Mouse (Mus musculus) R1 (cell line): Measurements from ENCODE around the gene Olfml2a.
"Not testable (repeated sequence)": the region's sequence is repeated elsewhere in the genome, so short reads cannot be mapped to it uniquely, and the experiment has no call there.

Source experiments
- DNase-seq: peaks from one replicate; pipeline ENCODE4 v3.0.0-alpha.2; 2018; ENCODE audit warnings: low read depth, low spot score

Olfml2a gene

DNA sequence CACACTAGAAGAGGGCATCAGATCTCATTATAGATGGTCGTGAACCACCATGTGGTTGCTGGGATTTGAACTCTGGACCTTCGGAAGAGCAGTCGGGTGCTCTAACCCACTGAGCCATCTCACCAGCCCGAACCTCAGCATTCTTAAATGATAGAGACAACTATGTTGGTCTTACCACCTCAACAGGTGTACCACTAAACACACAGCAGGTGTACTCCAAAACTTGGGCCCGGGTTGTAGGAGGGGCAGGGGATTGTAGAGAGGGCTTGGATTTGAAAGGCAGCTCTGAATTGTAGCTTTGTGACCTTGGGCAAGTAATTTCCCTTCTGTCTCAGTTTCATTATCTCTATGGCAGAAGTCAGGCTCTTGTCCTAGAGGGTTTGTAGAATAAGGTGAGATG lies 78.4 kb downstream of the Olfml2a start:
- not testable (repeated sequence) for DNase-seq

DNA sequence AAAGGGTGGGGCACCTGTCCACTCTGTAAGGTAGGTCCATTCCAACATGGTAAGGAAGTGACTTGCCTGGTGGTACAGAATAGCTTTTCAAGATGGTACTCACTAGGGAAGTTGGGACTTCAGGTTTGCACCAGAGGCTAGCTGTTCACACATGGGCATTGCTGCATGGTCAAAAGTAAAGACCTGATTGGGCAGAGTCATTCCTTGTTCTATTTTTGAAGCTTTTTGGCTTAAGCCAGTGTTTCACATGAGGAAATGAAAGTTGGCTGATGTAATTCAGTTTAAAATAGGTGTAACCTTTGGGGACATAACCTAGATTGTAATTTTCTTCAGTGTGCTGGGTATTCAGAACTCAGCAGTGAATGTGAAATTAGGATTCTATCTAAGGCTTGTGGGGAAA lies 79.5 kb downstream of the Olfml2a start:
- no peak for DNase-seq

DNA sequence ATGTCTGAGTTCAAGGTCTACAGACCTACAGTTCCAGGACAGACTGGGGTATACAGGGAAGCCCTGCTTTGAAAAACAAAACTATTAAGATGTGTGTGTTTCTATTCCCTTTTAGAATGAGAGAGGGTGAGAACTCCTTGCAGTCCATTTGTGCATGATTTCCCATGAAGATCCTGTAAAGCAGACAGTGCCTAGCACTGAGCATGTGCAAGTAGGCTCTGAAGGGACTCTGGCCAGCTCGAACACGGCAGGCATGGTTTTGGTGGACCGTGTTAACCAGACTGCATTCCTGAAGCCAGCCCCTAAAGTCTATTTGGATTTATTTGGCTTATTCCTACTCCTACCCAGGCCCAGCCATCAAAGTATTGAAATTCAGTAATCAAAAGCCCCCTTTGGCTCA lies 80.2 kb downstream of the Olfml2a start:
- DNase-seq, result no peak

DNA sequence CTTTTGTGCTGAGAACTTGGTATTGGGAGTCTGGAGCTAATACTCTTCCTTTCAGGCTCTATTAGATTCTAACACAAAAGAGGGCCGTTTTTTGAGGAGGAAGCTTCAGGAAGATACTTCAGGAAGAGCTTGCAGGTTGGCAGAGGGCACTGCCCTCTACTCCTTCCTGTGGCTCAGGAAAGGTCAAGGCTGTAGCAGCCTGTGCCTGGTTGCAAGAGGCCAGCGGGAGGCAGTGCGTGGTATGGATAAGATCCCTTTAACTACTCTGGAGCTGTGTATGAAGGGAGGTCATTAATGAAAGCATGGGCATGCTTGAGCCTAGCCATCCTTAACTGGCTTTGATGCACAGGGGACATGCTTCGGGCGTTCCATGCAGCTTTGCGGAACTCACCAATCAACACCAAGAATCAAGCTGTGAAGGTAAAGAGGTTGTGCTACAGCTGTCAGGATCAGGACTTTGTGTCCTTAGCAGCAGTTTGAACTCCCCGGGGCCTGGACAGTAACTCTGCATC lies 81.0 kb downstream of the Olfml2a start:
- DNase-seq, result peak; percentile 20
